14 mouse cellular contexts compared by ENCODE assay signal in the genomic region with DNA sequence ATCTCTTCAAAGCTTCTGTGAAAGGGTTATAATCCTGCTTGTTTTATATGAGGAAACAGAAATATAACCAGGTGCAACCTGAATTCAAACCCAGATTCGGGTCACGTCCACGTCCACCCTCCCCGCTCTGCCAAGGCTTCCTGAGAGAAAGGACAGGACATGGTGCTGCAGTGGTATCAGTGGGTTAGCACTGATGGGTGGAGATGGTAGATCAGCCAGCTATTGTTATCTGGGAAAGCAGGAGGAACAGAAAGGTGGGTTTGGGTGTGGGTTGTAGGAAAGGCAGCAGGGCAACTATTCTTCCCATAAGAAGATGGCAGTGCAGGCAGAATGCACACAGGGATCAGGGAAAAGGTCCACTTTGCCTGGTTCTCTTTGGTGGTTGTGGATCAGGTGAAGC.
"Had no signal": no experiment of that assay in that cellular context is flagged by ENCODE, and none has a peak within 500 bp of the region (broad histone marks: within the 10 kb centered on the region; RNA-seq: fewer than 3 reads in every experiment).

No protein-coding gene starts in this region.

- H3K9me3 ChIP-seq: kidney, embryonic 15.5 days; limb, embryonic 15.5 days; midbrain, embryonic 13.5 days; neural tube, embryonic 15.5 days had no signal

- H3K4me1 ChIP-seq: kidney, embryonic 15.5 days; limb, embryonic 15.5 days; midbrain, embryonic 13.5 days; neural tube, embryonic 15.5 days had no signal

- DNase-seq: kidney, adult 18-20 months; kidney, postnatal 14 days; layer of hippocampus, postnatal 36 days; lung, embryonic 14.5 days; lung, postnatal 10 days; thymus, adult 18-20 months; thymus, postnatal 14 days had no signal

- H3K27me3 ChIP-seq: kidney, embryonic 15.5 days; limb, embryonic 15.5 days; midbrain, embryonic 13.5 days; neural tube, embryonic 15.5 days had no signal

- H3K4me3 ChIP-seq: kidney, embryonic 15.5 days; limb, embryonic 15.5 days; midbrain, embryonic 13.5 days; myocyte; neural tube, embryonic 15.5 days had no signal

- H3K4me2 ChIP-seq: kidney, embryonic 15.5 days; limb, embryonic 15.5 days; lung, embryonic 14.5 days; midbrain, embryonic 13.5 days; neural tube, embryonic 15.5 days had no signal

- H3K27ac ChIP-seq: kidney, embryonic 15.5 days; limb, embryonic 15.5 days; macrophage; midbrain, embryonic 13.5 days; neural tube, embryonic 15.5 days; stomach, postnatal 0 days had no signal

- H3K9ac ChIP-seq: kidney, embryonic 15.5 days; limb, embryonic 15.5 days; lung, embryonic 14.5 days; midbrain, embryonic 13.5 days; neural tube, embryonic 15.5 days had no signal

- H3K36me3 ChIP-seq: kidney, embryonic 15.5 days; limb, embryonic 15.5 days; midbrain, embryonic 13.5 days; neural tube, embryonic 15.5 days had no signal

- ATAC-seq: midbrain, embryonic 13.5 days had no signal
